Mouse (Mus musculus) urinary bladder, postnatal 14 days (tissue): Measurements from ENCODE around the gene Rai1.

Source experiments
- DNase-seq: peaks from one replicate; pipeline ENCODE4 v3.0.0; 2021; ENCODE audit warnings: low spot score

Gene Rai1

DNA sequence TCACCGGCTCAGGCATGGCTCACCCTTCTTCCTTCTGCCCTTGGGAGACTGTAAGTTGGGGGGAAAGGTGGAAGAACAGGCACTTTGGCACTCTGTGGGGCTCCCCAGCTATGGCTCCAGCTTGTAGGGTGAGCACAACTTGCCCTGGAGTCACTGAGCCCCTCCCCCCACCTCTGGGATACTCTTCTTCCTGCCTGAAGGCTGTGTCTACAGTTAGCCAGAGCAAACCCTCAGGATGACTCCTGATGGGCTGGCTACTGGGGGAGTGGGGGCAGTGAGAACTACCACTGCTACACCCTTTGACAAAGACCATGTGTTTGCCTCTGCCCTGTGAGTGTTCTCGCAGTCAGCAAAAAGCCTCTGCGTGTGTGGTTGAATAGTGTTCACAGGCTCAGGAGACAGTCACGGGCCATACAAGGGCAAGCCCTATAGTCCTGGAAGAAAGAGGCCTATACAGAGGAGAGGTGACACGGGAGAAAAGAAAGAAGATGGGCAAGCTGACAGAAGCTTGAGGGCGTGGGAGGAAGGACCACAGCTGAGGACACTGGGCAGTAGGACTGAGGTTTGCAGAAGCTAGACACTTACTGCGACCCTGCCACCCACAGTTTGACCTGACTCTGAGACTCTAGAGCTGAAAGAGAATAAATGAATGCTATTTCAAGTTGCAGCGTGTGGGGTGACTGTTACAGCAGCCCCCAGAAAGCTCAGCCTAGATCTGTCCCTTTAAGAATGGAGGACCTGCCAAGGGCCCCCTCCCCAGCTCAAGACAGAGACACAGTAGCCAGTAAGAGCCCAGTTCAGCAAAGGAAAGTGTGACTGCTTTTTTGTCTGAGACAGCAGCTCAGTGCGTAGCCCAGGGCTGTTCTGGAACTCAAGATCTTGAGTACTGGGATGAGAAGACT, 9.7 kb upstream of the Rai1 start:
- no peak for DNase-seq

DNA sequence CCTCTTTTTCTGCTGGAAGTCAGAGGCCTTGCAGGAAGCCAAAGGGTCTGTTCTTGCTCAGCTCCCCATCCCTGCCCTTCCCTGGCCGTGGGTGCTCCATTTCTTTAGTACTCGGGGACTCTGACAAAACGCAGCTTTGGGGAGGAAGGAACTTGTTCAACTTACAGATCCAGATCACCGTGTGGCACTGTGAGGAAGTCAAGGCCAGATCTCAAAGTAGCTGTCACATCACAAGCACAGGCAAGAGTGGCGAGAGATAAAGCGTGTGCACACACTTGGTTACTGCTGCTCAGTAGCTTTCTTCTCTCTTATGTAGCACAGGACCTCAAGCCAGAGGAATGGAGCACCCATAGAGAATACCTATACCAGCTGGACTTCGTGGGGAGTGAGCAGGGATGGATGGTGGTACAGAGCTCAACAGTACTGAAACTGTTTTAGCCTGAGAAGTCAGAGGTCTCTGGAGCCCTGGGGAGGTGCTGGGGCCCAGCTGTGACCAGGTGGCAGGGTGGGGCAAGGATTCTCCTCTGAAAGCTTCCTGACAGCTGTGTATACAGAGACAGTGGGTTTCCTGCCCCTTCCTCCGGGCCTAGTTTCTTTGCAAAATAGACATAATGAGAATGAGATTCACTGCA, 5.1 kb upstream of the Rai1 start:
- DNase-seq = no peak

- DNase-seq = no peak
These were observed 3.8 kb upstream of the Rai1 start for GRCm38 (mm10) chr11:60100827-60101555.

GRCm38 (mm10) chr11:60101986-60102385, 2.8 kb upstream of the Rai1 start:
- DNase-seq = no peak

- DNase-seq = peak; percentile 63
These were observed 2.1 kb upstream of the Rai1 start for GRCm38 (mm10) chr11:60102664-60103063.

DNA sequence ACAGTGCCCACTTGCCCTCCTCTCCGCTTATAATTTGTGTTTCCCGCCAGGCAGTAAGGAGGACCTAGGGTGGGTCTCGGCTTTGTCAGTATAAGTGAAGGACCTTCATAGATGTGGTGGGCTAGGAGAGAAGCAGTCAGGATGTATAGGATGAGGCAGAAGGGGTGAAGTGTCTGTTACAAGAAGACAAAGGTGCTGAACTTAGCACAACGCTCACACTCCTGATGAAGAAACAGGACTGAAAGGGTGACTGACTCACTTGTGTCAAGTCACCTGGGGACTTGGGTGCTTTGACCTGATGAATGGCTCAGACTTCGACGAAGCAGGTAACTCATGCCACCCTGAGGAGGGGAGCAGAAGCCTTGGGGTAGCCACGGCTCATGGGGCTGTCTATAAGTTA, 1.2 kb upstream of the Rai1 start:
- DNase-seq = no peak

GRCm38 (mm10) chr11:60105593-60106542, 1.1 kb downstream of the Rai1 start:
- DNase-seq = peak; percentile 68

GRCm38 (mm10) chr11:60106543-60107110, 1.8 kb downstream of the Rai1 start:
- DNase-seq = peak; percentile 48

DNA sequence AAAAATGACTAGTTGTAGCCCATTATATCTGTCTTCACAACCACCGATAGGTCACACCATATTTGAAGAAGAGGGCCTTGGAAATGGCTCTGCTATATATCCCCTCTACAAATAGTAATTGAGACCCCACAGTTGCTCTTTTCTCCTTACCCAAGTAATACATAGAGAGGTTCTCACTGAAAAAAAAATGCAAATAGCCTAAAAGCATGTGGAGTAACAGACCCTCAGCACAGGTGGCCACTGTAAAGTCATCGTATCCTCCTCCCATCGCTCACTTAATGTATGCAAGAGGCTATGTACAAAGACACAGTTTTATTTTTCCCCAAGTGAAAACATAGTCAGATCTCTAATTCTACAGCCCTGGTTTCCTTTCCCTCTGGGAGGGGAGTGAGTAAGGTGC, 2.6 kb downstream of the Rai1 start:
- no peak for DNase-seq

- DNase-seq = peak; percentile 59
These were observed 3.9 kb downstream of the Rai1 start for GRCm38 (mm10) chr11:60108631-60109172.

GRCm38 (mm10) chr11:60110386-60110785, 5.6 kb downstream of the Rai1 start:
- no peak for DNase-seq

GRCm38 (mm10) chr11:60111576-60111975, 6.8 kb downstream of the Rai1 start:
- DNase-seq = no peak

DNA sequence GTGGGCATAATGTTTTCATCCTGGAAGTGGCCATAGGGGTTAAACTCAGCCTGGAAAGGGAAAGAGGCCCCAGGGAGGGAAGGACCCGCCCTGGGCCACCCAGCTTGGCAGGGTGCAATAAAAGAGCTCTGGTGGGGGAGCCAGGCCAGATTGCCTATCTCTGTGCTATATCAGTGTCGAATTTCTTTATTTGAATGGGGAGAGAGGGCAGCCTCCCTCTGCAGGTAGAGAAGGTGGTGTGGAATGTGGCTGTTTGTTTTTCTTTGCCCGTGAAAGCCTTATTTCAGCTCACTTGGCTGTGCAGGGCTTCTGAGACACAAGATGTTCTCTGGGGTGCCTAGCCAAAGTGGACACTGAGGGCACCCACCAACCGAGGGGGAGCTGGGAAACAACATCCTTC, 8.8 kb downstream of the Rai1 start:
- DNase-seq = peak; percentile 72

DNA sequence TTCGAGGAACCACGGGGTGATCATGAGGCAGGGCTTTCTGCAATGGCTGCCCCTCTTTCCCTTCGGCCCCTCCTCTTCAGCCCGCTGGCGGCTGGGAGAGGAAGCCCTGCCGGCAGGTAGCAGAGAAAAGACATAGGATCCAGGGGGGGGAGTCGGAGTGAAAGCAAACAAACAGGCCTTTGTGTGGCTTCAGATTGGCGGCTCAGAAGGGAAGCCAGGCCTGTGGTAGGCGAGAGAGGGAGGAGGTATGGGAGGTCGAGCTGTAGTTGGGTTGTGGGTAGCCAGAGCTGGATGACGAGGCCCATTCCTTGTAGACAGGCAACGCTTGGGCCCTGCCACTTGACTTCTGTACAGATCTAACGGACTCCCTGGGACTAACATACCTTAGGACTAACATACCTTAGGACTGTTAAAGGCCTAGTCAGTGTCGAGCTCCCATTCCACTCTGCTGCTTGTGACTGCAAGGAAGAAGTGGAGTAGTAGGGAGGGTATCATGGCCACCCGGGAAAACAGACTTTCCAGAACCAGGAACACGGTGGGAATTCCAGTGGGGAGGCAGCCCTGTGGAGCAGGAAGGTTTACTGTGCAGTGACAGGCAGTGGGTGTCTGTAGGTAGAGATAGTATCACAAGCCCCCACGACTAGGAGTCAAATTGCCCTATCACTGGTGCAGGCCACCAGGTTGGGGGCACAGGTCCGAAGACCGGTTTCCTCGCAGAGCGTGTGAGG, 9.6 kb downstream of the Rai1 start:
- peak; percentile 65 for DNase-seq

- DNase-seq = peak; percentile 96
These were observed 10.3 kb downstream of the Rai1 start for GRCm38 (mm10) chr11:60115024-60115538.

- no peak for DNase-seq
These were observed 10.9 kb downstream of the Rai1 start for GRCm38 (mm10) chr11:60115638-60116276.

GRCm38 (mm10) chr11:60120586-60121262, 15.9 kb downstream of the Rai1 start:
- no peak for DNase-seq

DNA sequence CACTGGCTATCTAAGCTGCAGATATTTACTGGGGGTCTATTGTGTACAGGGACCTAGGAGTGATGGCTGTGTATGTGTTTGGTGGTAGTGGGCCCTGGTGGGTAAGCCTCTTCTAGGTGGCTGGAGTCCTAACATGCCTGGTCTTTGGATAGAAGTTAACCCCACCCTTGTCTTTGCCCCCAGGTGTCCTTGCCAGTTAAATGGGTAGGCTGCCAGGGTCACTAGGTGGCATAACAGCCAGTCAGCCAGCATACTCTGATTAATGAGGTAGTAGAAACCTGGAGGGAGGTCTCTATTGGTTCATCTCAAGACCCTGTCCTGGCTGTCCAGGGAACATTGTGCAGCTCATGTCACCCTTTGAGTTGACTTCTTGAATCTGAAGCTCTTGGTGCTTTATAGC, 17.8 kb downstream of the Rai1 start:
- no peak for DNase-seq

- DNase-seq = no peak
These were observed 22.2 kb downstream of the Rai1 start for GRCm38 (mm10) chr11:60127048-60127447.
